9 mouse cellular contexts compared by ENCODE assay signal in the genomic region with DNA sequence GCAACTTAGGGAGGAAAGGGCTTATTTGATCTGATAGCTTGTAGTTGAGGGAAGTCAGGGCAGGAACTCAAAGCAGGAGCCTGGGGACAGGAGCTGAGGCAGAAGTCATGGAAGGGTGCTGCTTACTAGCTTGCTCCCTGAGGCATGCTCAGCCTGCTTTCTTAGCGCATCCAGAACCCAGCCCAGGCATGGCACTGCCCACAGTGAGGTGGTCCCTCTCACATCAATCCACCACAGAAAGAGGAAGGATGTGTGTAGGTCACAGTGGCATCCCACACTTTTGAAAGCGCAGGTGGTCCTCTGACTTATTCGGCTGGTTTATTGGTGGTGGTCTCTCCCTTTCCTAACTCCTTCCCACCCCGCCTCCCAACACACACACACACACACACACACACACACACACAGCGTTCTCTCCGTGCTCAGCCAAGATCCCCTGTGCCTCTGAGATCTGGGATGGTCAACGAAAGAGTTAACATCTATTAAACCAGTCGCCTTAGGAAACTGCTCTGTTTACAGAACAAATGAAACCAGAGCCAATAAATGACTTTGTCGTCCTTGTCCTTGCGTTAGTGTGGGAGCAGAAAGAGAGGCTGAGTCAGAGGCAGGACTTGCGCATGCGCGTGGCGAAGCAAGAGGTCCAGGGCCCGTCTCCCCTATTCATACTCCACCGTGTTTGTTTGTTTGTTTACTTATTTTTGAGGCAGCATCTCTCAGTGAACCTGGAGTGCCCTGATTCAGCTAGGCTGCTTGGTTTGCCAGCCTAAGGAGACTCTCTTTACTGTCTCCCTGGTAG. TPM values are rescaled to one million over a fixed set of nuclear protein-coding genes. Genes with fewer than 3 reads are reported as not detected.
DNase-seq lines count a peak whose midpoint lies in the region; ATAC-seq and TF ChIP-seq lines count a peak whose summit lies in the region.
"Had no signal": no experiment of that assay in that cellular context is flagged by ENCODE, and none has a peak within 500 bp of the region (broad histone marks: within the 10 kb centered on the region; RNA-seq: fewer than 3 reads in every experiment).

No protein-coding gene starts in this region.

- no peak overlapping the region for H3K4me3 ChIP-seq in lung, adult 2 months (replicated peaks; ENCODE audit: extremely low read depth, low read depth, low read length)
- no peak overlapping the region for H3K4me3 ChIP-seq in embryonic fibroblast, embryonic 13.5 days (ENCODE audit: insufficient read depth, low read length)
- H3K4me3 ChIP-seq in macrophage (ENCODE audit: inconsistent target) = no peak overlapping the region
- H3K4me3 ChIP-seq: neural tube, embryonic 13.5 days had no signal

- no peak for ATAC-seq in erythroid progenitor cell, adult 5-6 weeks (replicated peaks; ENCODE audit: low FRiP score, poor library complexity, severe bottlenecking)

- H3K79me2 ChIP-seq in macrophage (ENCODE audit: inconsistent target) = no peaks in the 10 kb centered on the region

- no peaks in the 10 kb centered on the region for H3K36me3 ChIP-seq in macrophage (ENCODE audit: inconsistent target)
- H3K36me3 ChIP-seq: neural tube, embryonic 13.5 days had no signal

- peak; percentile 56 to 70 for DNase-seq in lung, adult 18-20 months
- no peak for DNase-seq in lung, adult 2 months
- peak; percentile 72 for DNase-seq in adipocyte (ENCODE audit: low spot score)
- no peak for DNase-seq in thymus, postnatal 14 days
- DNase-seq in layer of hippocampus, adult 9-10 months (ENCODE audit: low spot score) = no peak

- 49% methylated on average over 16 of the region's 16 CpGs for WGBS in lung, adult 2 months
- WGBS in macrophage (ENCODE audit: missing documents) = 83% methylated on average over 12 of the region's 16 CpGs

- no peak for TF ChIP-seq POLR2A in lung, adult 2 months (IDR thresholded peaks at IDR 0.05; ENCODE audit: borderline replicate concordance, extremely low read depth, low read depth, low read length)
- no peak for TF ChIP-seq POLR2A in embryonic fibroblast, embryonic 13.5 days (IDR thresholded peaks at IDR 0.05; ENCODE audit: low read depth, low read length)

- H3K4me1 ChIP-seq in lung, adult 2 months (ENCODE audit: control insufficient read depth, insufficient read depth, low read length) = 0 out of 2 replicates have a peak, but pooled peaks cover 3% of the 10 kb centered on the region
- H3K4me1 ChIP-seq in embryonic fibroblast, embryonic 13.5 days (ENCODE audit: control insufficient read depth, insufficient read depth, low read length) = peaks cover 7% of the 10 kb centered on the region; the same call in 1 of the 2 replicates

- TF ChIP-seq CTCF in lung, adult 2 months (IDR thresholded peaks at IDR 0.05; ENCODE audit: insufficient read depth, low read length) = no peak
- TF ChIP-seq CTCF in embryonic fibroblast, embryonic 13.5 days (IDR thresholded peaks at IDR 0.05; ENCODE audit: borderline replicate concordance, insufficient read depth, low read length) = no peak

- H3K27ac ChIP-seq in embryonic fibroblast, embryonic 13.5 days (ENCODE audit: insufficient read depth, low read length) = peak overlapping the region; percentile 76
- peak overlapping the region; percentile 29; the same call in 1 of the 2 replicates for H3K27ac ChIP-seq in macrophage
- H3K27ac ChIP-seq: neural tube, embryonic 13.5 days had no signal

RNA-seq across cellular contexts. Expression of a gene that starts 49.1 kb away (rescaled TPM):
- polyA plus RNA-seq in lung, adult 2 months (2012; rRNA removed) = 36.3 and 38.6 TPM in 2 replicates
- polyA plus RNA-seq in embryonic fibroblast, embryonic 13.5 days (2011; ENCODE audit: insufficient read length, low read depth, missing spikeins) = 10.3 and 12.6 TPM in 2 replicates
- total RNA-seq in macrophage (2018; cell fraction: chromatin; rRNA removed) = 100 to 1,000 TPM in 6 of 26 experiments, 10 to 100 TPM in 20; 35.9 to 288 (median 61.1) TPM
- 10 to 100 TPM in 16 of 26 experiments, 1 to 10 TPM in 10; 7.6 to 27.7 (median 12.0) TPM for total RNA-seq in macrophage (2018; cell fraction: cytosol; rRNA removed)
- 100 to 1,000 TPM in 1 of 26 experiments, 10 to 100 TPM in 25; 16.0 to 103 (median 36.0) TPM for total RNA-seq in macrophage (2018; cell fraction: nucleus; rRNA removed)
- 7.2 to 21.6 TPM (median 7.7 TPM) in 3 replicates for polyA plus RNA-seq in macrophage (2018)
- total RNA-seq in erythroid progenitor cell, adult 5-6 weeks (2015; ENCODE audit: low replicate concordance) = 0.42 and 2.5 TPM in 2 replicates
- 0.76 and 0.77 TPM in 2 replicates for total RNA-seq in erythroid progenitor cell, adult 5-6 weeks (2017; ENCODE audit: low replicate concordance)

RNA-seq across cellular contexts. Expression of a gene that starts 50.9 kb away (rescaled TPM):
- 2.0 and 2.6 TPM in 2 replicates for polyA plus RNA-seq in lung, adult 2 months (2012; rRNA removed)
- polyA plus RNA-seq in embryonic fibroblast, embryonic 13.5 days (2011; ENCODE audit: insufficient read length, low read depth, missing spikeins) = 2.8 TPM in 2 replicates
- total RNA-seq in macrophage (2018; cell fraction: chromatin; rRNA removed) = 1 to 10 TPM in 17 of 26 experiments, under 1 TPM in 7, not detected in 2; 0.20 to 6.5 (median 1.8) TPM
- 1 to 10 TPM in 21 of 26 experiments, under 1 TPM in 5; 0.37 to 3.2 (median 1.4) TPM for total RNA-seq in macrophage (2018; cell fraction: cytosol; rRNA removed)
- total RNA-seq in macrophage (2018; cell fraction: nucleus; rRNA removed) = 1 to 10 TPM in 20 of 26 experiments, under 1 TPM in 5, not detected in 1; 0.61 to 7.5 (median 2.4) TPM
- polyA plus RNA-seq in macrophage (2018) = 0.91 to 1.3 TPM (median 1.1 TPM) in 3 replicates
- 2.1 TPM in 1 of 2 replicates, not detected in the other for total RNA-seq in erythroid progenitor cell, adult 5-6 weeks (2015; ENCODE audit: low replicate concordance)
- total RNA-seq in erythroid progenitor cell, adult 5-6 weeks (2017; ENCODE audit: low replicate concordance) = 0.90 TPM in 1 of 2 replicates, not detected in the other

Comparison
In these comparisons a context has a peak if more than half of its experiments do, and no peak if none do; other contexts are left out.
1. DNase-seq: peak in lung, adult 18-20 months (2 of 2) and adipocyte (single experiment); none in lung, adult 2 months (single experiment), thymus, postnatal 14 days (single experiment) and layer of hippocampus, adult 9-10 months (single experiment).